9 mouse cellular contexts compared by ENCODE assay signal in genomic region chr16:90453197-90453596, GRCm38 (mm10).
A peak's percentile ranks its signal among the peaks of the same experiment; 100 is the strongest.
DNase-seq lines count a peak whose midpoint lies in the region; ATAC-seq and TF ChIP-seq lines count a peak whose summit lies in the region.
"Had no signal": no experiment of that assay in that cellular context is flagged by ENCODE, and none has a peak within 500 bp of the region (broad histone marks: within the 10 kb centered on the region; RNA-seq: fewer than 3 reads in every experiment).

No protein-coding gene starts in this region.

- H3K4me3 ChIP-seq in hindbrain, embryonic 10.5 days: no peak overlapping the region
- H3K4me3 ChIP-seq in hindbrain, postnatal 0 days (ENCODE audit: low read length): no peak overlapping the region
- no peak overlapping the region for H3K4me3 ChIP-seq in embryonic facial prominence, embryonic 15.5 days (replicated peaks)
- no peak overlapping the region for H3K4me3 ChIP-seq in heart, postnatal 0 days (ENCODE audit: low read depth, low read length)
- no peak overlapping the region for H3K4me3 ChIP-seq in limb, embryonic 14.5 days (replicated peaks; ENCODE audit: low read length)
- H3K4me3 ChIP-seq: liver, embryonic 15.5 days had no signal

- no peak for ATAC-seq in hindbrain, postnatal 0 days
- peak; percentile 35; the same call in 1 of the 2 replicates for ATAC-seq in embryonic facial prominence, embryonic 15.5 days (ENCODE audit: insufficient number of reproducible peaks, low FRiP score, low TSS enrichment, low read depth)
- ATAC-seq in heart, postnatal 0 days (ENCODE audit: insufficient read depth, low read depth): peak; percentile 44
- peak; percentile 70 for ATAC-seq in limb, embryonic 14.5 days (ENCODE audit: low FRiP score, low read depth)
- no peak for ATAC-seq in CD4-positive, CD25-positive, alpha-beta regulatory T cell, adult 4 months

- no peak for DNase-seq in hindbrain, embryonic 10.5 days (ENCODE audit: low spot score)
- DNase-seq in hindbrain, postnatal 0 days (ENCODE audit: low spot score): no peak
- peak; percentile 68 for DNase-seq in heart, postnatal 0 days (ENCODE audit: low spot score)
- DNase-seq in limb, embryonic 14.5 days (ENCODE audit: low spot score): peak; percentile 88
- peak; percentile 30 to 58 for DNase-seq in urinary bladder, postnatal 36 days (ENCODE audit: low spot score in 2 of 2)
- DNase-seq in spleen, postnatal 4 days (ENCODE audit: low spot score in 2 of 2): no peak

- WGBS in hindbrain, embryonic 10.5 days: 75% methylated on average over 11 of the region's 11 CpGs
- WGBS in hindbrain, postnatal 0 days: 71% methylated on average over 11 of the region's 11 CpGs
- whole genome bisulfite sequencing in embryonic facial prominence, embryonic 15.5 days: 35% methylated on average over 11 of the region's 11 CpGs
- WGBS in heart, postnatal 0 days: 17% methylated on average over 11 of the region's 11 CpGs
- 13% methylated on average over 11 of the region's 11 CpGs for WGBS in limb, embryonic 14.5 days

- peaks cover 64% of the 10 kb centered on the region for H3K36me3 ChIP-seq in hindbrain, embryonic 10.5 days
- no peaks in the 10 kb centered on the region; the same call in 1 of the 2 replicates for H3K36me3 ChIP-seq in hindbrain, postnatal 0 days (ENCODE audit: insufficient read depth, low read length)
- peaks cover 13% of the 10 kb centered on the region for H3K36me3 ChIP-seq in embryonic facial prominence, embryonic 15.5 days
- peaks cover 11% of the 10 kb centered on the region; the same call in 1 of the 2 replicates for H3K36me3 ChIP-seq in heart, postnatal 0 days (replicated peaks; ENCODE audit: control insufficient read depth, insufficient read depth, low read length)
- H3K36me3 ChIP-seq in limb, embryonic 14.5 days (ENCODE audit: control insufficient read depth, insufficient read depth, low read length): peaks cover 37% of the 10 kb centered on the region
- H3K36me3 ChIP-seq: liver, embryonic 15.5 days had no signal

- peak overlapping the region; percentile 26; the same call in 1 of the 2 replicates for H3K27ac ChIP-seq in hindbrain, embryonic 10.5 days
- no peak overlapping the region for H3K27ac ChIP-seq in hindbrain, postnatal 0 days
- H3K27ac ChIP-seq in embryonic facial prominence, embryonic 15.5 days (replicated peaks): peak overlapping the region; percentile 73
- peak overlapping the region; percentile 74 for H3K27ac ChIP-seq in heart, postnatal 0 days (ENCODE audit: low read depth)
- peak overlapping the region; percentile 82 for H3K27ac ChIP-seq in limb, embryonic 14.5 days (replicated peaks; ENCODE audit: low read depth, low read length)
- H3K27ac ChIP-seq: liver, embryonic 15.5 days had no signal

- no peak overlapping the region for H3K4me2 ChIP-seq in hindbrain, postnatal 0 days (ENCODE audit: low read depth, low read length)
- 0 out of 2 replicates have a peak overlapping the region, but pooled peaks have one; percentile 4 for H3K4me2 ChIP-seq in embryonic facial prominence, embryonic 15.5 days (replicated peaks)
- H3K4me2 ChIP-seq in heart, postnatal 0 days (ENCODE audit: low read depth, low read length): peak overlapping the region; percentile 46
- peak overlapping the region; percentile 8; the same call in 1 of the 2 replicates for H3K4me2 ChIP-seq in limb, embryonic 14.5 days (replicated peaks; ENCODE audit: low read depth, low read length, severe bottlenecking)
- H3K4me2 ChIP-seq: liver, embryonic 15.5 days had no signal

- no peaks in the 10 kb centered on the region for H3K9me3 ChIP-seq in hindbrain, embryonic 10.5 days
- no peaks in the 10 kb centered on the region for H3K9me3 ChIP-seq in hindbrain, postnatal 0 days (ENCODE audit: low read length)
- no peaks in the 10 kb centered on the region for H3K9me3 ChIP-seq in embryonic facial prominence, embryonic 15.5 days (replicated peaks)
- H3K9me3 ChIP-seq in heart, postnatal 0 days (replicated peaks; ENCODE audit: control insufficient read depth, low read length): no peaks in the 10 kb centered on the region
- no peaks in the 10 kb centered on the region for H3K9me3 ChIP-seq in limb, embryonic 14.5 days (ENCODE audit: control insufficient read depth, low read length)
- H3K9me3 ChIP-seq: liver, embryonic 15.5 days had no signal

- H3K9ac ChIP-seq in hindbrain, postnatal 0 days (replicated peaks; ENCODE audit: low read length): no peak overlapping the region
- H3K9ac ChIP-seq in embryonic facial prominence, embryonic 15.5 days: no peak overlapping the region
- 0 out of 2 replicates have a peak overlapping the region, but pooled peaks have one; percentile 14 for H3K9ac ChIP-seq in heart, postnatal 0 days (replicated peaks; ENCODE audit: low read depth, low read length)
- no peak overlapping the region for H3K9ac ChIP-seq in limb, embryonic 14.5 days (ENCODE audit: low read depth, low read length, severe bottlenecking)
- H3K9ac ChIP-seq: liver, embryonic 15.5 days had no signal

- no peaks in the 10 kb centered on the region for H3K27me3 ChIP-seq in hindbrain, embryonic 10.5 days (ENCODE audit: insufficient read depth, poor library complexity, severe bottlenecking)
- no peaks in the 10 kb centered on the region for H3K27me3 ChIP-seq in hindbrain, postnatal 0 days (ENCODE audit: insufficient read depth, low read length)
- no peaks in the 10 kb centered on the region for H3K27me3 ChIP-seq in embryonic facial prominence, embryonic 15.5 days
- no peaks in the 10 kb centered on the region for H3K27me3 ChIP-seq in heart, postnatal 0 days (ENCODE audit: control insufficient read depth, insufficient read depth, low read length)
- no peaks in the 10 kb centered on the region for H3K27me3 ChIP-seq in limb, embryonic 14.5 days (ENCODE audit: control insufficient read depth, insufficient read depth, low read length)
- H3K27me3 ChIP-seq: liver, embryonic 15.5 days had no signal

- no peak for TF ChIP-seq POLR2A in limb, embryonic 14.5 days (IDR thresholded peaks at IDR 0.05; ENCODE audit: borderline replicate concordance, extremely low read depth, insufficient read depth, insufficient read length)

- no peak for TF ChIP-seq EP300 in heart, postnatal 0 days (IDR thresholded peaks at IDR 0.05; ENCODE audit: low read depth)

- TF ChIP-seq CTCF in hindbrain, postnatal 0 days (IDR thresholded peaks at IDR 0.05; ENCODE audit: low read depth): no peak
- peak; percentile 11; the same call in 1 of the 2 replicates for TF ChIP-seq CTCF in heart, postnatal 0 days (IDR thresholded peaks at IDR 0.05; ENCODE audit: low read depth)

- H3K4me1 ChIP-seq in hindbrain, embryonic 10.5 days (replicated peaks): peaks cover 34% of the 10 kb centered on the region
- H3K4me1 ChIP-seq in hindbrain, postnatal 0 days (ENCODE audit: insufficient read depth, low read length): no peaks in the 10 kb centered on the region
- H3K4me1 ChIP-seq in embryonic facial prominence, embryonic 15.5 days: peaks cover 42% of the 10 kb centered on the region
- H3K4me1 ChIP-seq in heart, postnatal 0 days (ENCODE audit: control insufficient read depth, insufficient read depth): peaks cover 42% of the 10 kb centered on the region
- H3K4me1 ChIP-seq in limb, embryonic 14.5 days (ENCODE audit: control insufficient read depth, insufficient read depth, low read length): peaks cover 46% of the 10 kb centered on the region

Comparison
In these comparisons a context has a peak if more than half of its experiments do, and no peak if none do; other contexts are left out.
1. DNase-seq: peak in heart, postnatal 0 days (single experiment), limb, embryonic 14.5 days (single experiment) and urinary bladder, postnatal 36 days (2 of 2); none in hindbrain, embryonic 10.5 days (single experiment), hindbrain, postnatal 0 days (single experiment) and spleen, postnatal 4 days (0 of 2).
2. ATAC-seq: peak in embryonic facial prominence, embryonic 15.5 days (single experiment), heart, postnatal 0 days (single experiment) and limb, embryonic 14.5 days (single experiment); none in hindbrain, postnatal 0 days (single experiment) and CD4-positive, CD25-positive, alpha-beta regulatory T cell, adult 4 months (single experiment).